In the genomic region with DNA sequence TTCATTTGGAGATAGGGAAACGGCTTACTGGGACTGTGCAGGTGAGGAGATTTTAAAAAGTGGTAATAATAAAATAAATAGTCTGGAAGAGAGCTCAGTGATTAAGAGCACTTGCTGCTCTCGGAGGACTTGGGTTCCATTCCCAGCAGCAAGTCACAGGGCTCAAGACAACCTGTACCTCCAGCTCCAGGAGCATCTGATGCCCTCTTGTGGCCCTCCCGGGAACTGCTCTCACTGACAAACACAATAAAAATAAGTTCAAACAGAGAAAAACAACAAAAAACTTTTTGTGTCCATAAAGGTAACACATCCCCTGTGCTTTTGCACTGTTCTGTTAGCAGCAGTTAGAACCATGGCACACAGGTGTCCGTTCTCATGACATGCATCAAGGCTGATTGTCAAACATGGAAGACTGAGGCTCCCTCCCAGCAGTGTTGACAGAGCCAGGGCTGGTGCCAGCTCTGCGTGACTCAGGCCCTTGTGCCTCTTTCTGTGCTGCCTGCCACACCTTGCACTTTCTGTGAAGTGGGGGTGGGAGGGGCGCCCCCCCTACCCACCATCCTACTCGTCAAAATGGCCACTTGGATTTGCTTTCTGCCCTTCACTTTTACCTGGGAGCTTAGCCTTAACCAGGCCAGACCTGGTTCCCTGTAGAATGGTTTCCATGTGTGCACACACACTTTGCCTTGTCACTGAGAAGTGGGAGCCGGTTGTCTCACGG, we compare ENCODE assay signal across 8 mouse cellular contexts. TPM values are rescaled to one million over a fixed set of nuclear protein-coding genes. Genes with fewer than 3 reads are reported as not detected.
DNase-seq lines count a peak whose midpoint lies in the region; ATAC-seq and TF ChIP-seq lines count a peak whose summit lies in the region.

No protein-coding gene starts in this region.

- no peaks in the 10 kb centered on the region for H3K9me3 ChIP-seq in G1E (replicated peaks)
- H3K9me3 ChIP-seq in limb, embryonic 10.5 days (replicated peaks) = no peaks in the 10 kb centered on the region

- H3K27ac ChIP-seq in limb, embryonic 10.5 days = no peak overlapping the region

- H3K4me1 ChIP-seq in G1E (ENCODE audit: insufficient read depth, low read depth, low read length) = peaks cover 39% of the 10 kb centered on the region
- H3K4me1 ChIP-seq in limb, embryonic 10.5 days = peaks cover 27% of the 10 kb centered on the region

- intact Hi-C loops in left cerebral cortex, postnatal 36 days (cut with DNase I) = no loop called here

- TF ChIP-seq CTCF in G1E (IDR thresholded peaks at IDR 0.05; ENCODE audit: low read depth, low read length) = peak; percentile 76

- no peak overlapping the region for H3K4me3 ChIP-seq in G1E (ENCODE audit: low read depth, low read length)
- H3K4me3 ChIP-seq in limb, embryonic 10.5 days = no peak overlapping the region

- WGBS in limb, embryonic 10.5 days = 82% methylated on average over 9 of the region's 9 CpGs

- ATAC-seq in G1E (ENCODE audit: extremely low read depth, insufficient number of reproducible peaks, low FRiP score, poor library complexity, severe bottlenecking) = no peak

- DNase-seq in cerebellum, postnatal 14 days = peak; percentile 52 to 74
- no peak for DNase-seq in cerebellum, adult 8-10 months
- peak; percentile 18 for DNase-seq in layer of hippocampus, adult 9-10 months (ENCODE audit: low spot score)
- no peak for DNase-seq in layer of hippocampus, adult 8-10 months (ENCODE audit: low spot score in 2 of 2)
- DNase-seq in G1E (ENCODE audit: low spot score) = no peak
- peak; percentile 70 for DNase-seq in limb, embryonic 10.5 days (ENCODE audit: low spot score)
- peak; percentile 61 for DNase-seq in thymus, postnatal 0 days (ENCODE audit: low spot score)
- no peak for DNase-seq in left cerebral cortex, postnatal 36 days (ENCODE audit: low spot score in 2 of 2)

- peaks cover 62% of the 10 kb centered on the region for H3K36me3 ChIP-seq in G1E (replicated peaks)
- H3K36me3 ChIP-seq in limb, embryonic 10.5 days = peaks cover 58% of the 10 kb centered on the region

- no peaks in the 10 kb centered on the region for H3K27me3 ChIP-seq in G1E (ENCODE audit: insufficient read depth, low read length)
- no peaks in the 10 kb centered on the region for H3K27me3 ChIP-seq in limb, embryonic 10.5 days (ENCODE audit: low read depth, poor library complexity, severe bottlenecking)

RNA-seq across cellular contexts. Expression of gene Ube3b, which starts 2.9 kb away (rescaled TPM):
- total RNA-seq in layer of hippocampus, adult 8-10 months (2022) = 10 to 100 TPM; 74.5 to 85.7 (median 77.6) TPM
- total RNA-seq in G1E (2014; fragmentation: Nextera tagmentation) (59.4 and 65.0 TPM in 2 replicates), G1E (2017) (20.2 and 20.9 TPM in 2 replicates)
- polyA plus RNA-seq in G1E (2012) = 51.3 and 61.3 TPM in 2 replicates
- 54.5 and 59.5 TPM in 2 replicates for polyA plus RNA-seq in limb, embryonic 10.5 days (2016; fragmentation: Nextera tagmentation; extraction: Ambion mirVana)
- polyA plus RNA-seq in thymus, postnatal 0 days (2015; fragmentation: Nextera tagmentation; extraction: Ambion mirVana) = 29.4 and 29.7 TPM in 2 replicates
- total RNA-seq in left cerebral cortex, postnatal 36 days (2021) = 10 to 100 TPM; 81.6 to 88.1 TPM

RNA-seq across cellular contexts. Expression of gene Kctd10, which starts 3.0 kb away (rescaled TPM):
- 10 to 100 TPM; 51.1 to 53.5 (median 53.1) TPM for total RNA-seq in layer of hippocampus, adult 8-10 months (2022)
- total RNA-seq in G1E (2014; fragmentation: Nextera tagmentation) (18.4 and 29.8 TPM in 2 replicates), G1E (2017) (40.8 and 44.1 TPM in 2 replicates)
- 60.6 and 64.1 TPM in 2 replicates for polyA plus RNA-seq in G1E (2012)
- 99.9 and 103 TPM in 2 replicates for polyA plus RNA-seq in limb, embryonic 10.5 days (2016; fragmentation: Nextera tagmentation; extraction: Ambion mirVana)
- polyA plus RNA-seq in thymus, postnatal 0 days (2015; fragmentation: Nextera tagmentation; extraction: Ambion mirVana) = 65.6 and 65.8 TPM in 2 replicates
- 10 to 100 TPM; 48.7 to 53.0 TPM for total RNA-seq in left cerebral cortex, postnatal 36 days (2021)

Comparison
In these comparisons a context has a peak if more than half of its experiments do, and no peak if none do; other contexts are left out.
1. DNase-seq: peak in cerebellum, postnatal 14 days (2 of 2), layer of hippocampus, adult 9-10 months (single experiment), limb, embryonic 10.5 days (single experiment) and thymus, postnatal 0 days (single experiment); none in cerebellum, adult 8-10 months (single experiment), layer of hippocampus, adult 8-10 months (0 of 2), G1E (single experiment) and left cerebral cortex, postnatal 36 days (0 of 2).